Mouse (Mus musculus): Measurements from ENCODE around the gene Atf3. TPM values are rescaled to one million over a fixed set of nuclear protein-coding genes. Genes with fewer than 3 reads are reported as not detected.
"Not testable (repeated sequence)": the region's sequence is repeated elsewhere in the genome, so short reads cannot be mapped to it uniquely, and the experiment has no call there.

Atf3 gene
- total RNA-seq, 2 experiments from 2014 or later, result 0.27 to 0.73 TPM

- no peak for DNase-seq (ENCODE audit: low spot score in 2 of 2)
Measured at GRCm38 (mm10) chr1:191164717-191165116, 53.1 kb downstream of the Atf3 start, which contains the start of gene Fam71a. TSS of gene Fam71a (minus strand) at chr1:191164817.

GRCm38 (mm10) chr1:191154314-191154713 lies 63.5 kb downstream of the Atf3 start:
- DNase-seq (ENCODE audit: low spot score in 2 of 2), result no peak

GRCm38 (mm10) chr1:191153052-191153451 lies 64.8 kb downstream of the Atf3 start:
- peak; percentile 44 to 55 for DNase-seq (ENCODE audit: low spot score in 2 of 2)

GRCm38 (mm10) chr1:191150924-191151605 lies 66.8 kb downstream of the Atf3 start:
- no peak for DNase-seq (ENCODE audit: low spot score in 2 of 2)

- not testable (repeated sequence) for DNase-seq (ENCODE audit: low spot score in 2 of 2)
Measured at GRCm38 (mm10) chr1:191149489-191149888, 68.3 kb downstream of the Atf3 start.

GRCm38 (mm10) chr1:191140983-191141382 lies 76.9 kb downstream of the Atf3 start:
- no peak for DNase-seq (ENCODE audit: low spot score in 2 of 2)

- DNase-seq (ENCODE audit: low spot score in 2 of 2), result no peak
Measured at GRCm38 (mm10) chr1:191138874-191139495, 78.9 kb downstream of the Atf3 start.

GRCm38 (mm10) chr1:191138436-191138835 lies 79.4 kb downstream of the Atf3 start:
- no peak for DNase-seq (ENCODE audit: low spot score in 2 of 2)

- DNase-seq (ENCODE audit: low spot score in 2 of 2), result no peak
Measured at GRCm38 (mm10) chr1:191135406-191135805, 82.4 kb downstream of the Atf3 start.

GRCm38 (mm10) chr1:191132934-191133333 lies 84.9 kb downstream of the Atf3 start:
- DNase-seq (ENCODE audit: low spot score in 2 of 2), result no peak

- DNase-seq (ENCODE audit: low spot score in 2 of 2), result no peak
Measured at GRCm38 (mm10) chr1:191132240-191132639, 85.6 kb downstream of the Atf3 start.

- DNase-seq (ENCODE audit: low spot score in 2 of 2), result no peak
Measured at GRCm38 (mm10) chr1:191131692-191132091, 86.1 kb downstream of the Atf3 start.

- peak; percentile 52 to 65 for DNase-seq (ENCODE audit: low spot score in 2 of 2)
Measured at GRCm38 (mm10) chr1:191125811-191126638, 91.8 kb downstream of the Atf3 start.

- no peak for DNase-seq (ENCODE audit: low spot score in 2 of 2)
Measured at GRCm38 (mm10) chr1:191124288-191124687, 93.6 kb downstream of the Atf3 start.

- no peak for DNase-seq (ENCODE audit: low spot score in 2 of 2)
Measured at GRCm38 (mm10) chr1:191123696-191124095, 94.1 kb downstream of the Atf3 start.

- no peak for DNase-seq (ENCODE audit: low spot score in 2 of 2)
Measured at GRCm38 (mm10) chr1:191122744-191123143, 95.1 kb downstream of the Atf3 start.

Other genes starting within 250 kb of the Atf3 start
- gene Vash2, start 238.7 kb downstream of the Atf3 start, total RNA-seq (2021), result 10 to 100 TPM; 14.9 to 15.2 TPM
- 10 to 100 TPM; 20.1 to 26.2 TPM for gene Flvcr1, start 191.9 kb downstream of the Atf3 start, total RNA-seq (2021)
- gene Spata45, start 181.4 kb downstream of the Atf3 start, total RNA-seq (2021), result not detected
- 10 to 100 TPM; 27.5 to 35.0 TPM for gene Tatdn3, start 155.1 kb downstream of the Atf3 start, total RNA-seq (2021)
- 1 to 10 TPM; 1.6 to 2.2 TPM for gene Nsl1, start 155.0 kb downstream of the Atf3 start, total RNA-seq (2021)
- gene Batf3, start 120.2 kb downstream of the Atf3 start, total RNA-seq (2021), result 1 to 10 TPM in 1 of 2 experiments, under 1 TPM in 1; 0.74 to 1.4 TPM
- gene Fam71a, start 53.2 kb downstream of the Atf3 start, total RNA-seq (2021), result not detected
- 10 to 100 TPM; 74.6 to 89.2 TPM for gene Nenf, start 100.2 kb upstream of the Atf3 start, total RNA-seq (2021)
- 10 to 100 TPM; 12.1 to 12.8 TPM for gene Tmem206, start 107.9 kb upstream of the Atf3 start, total RNA-seq (2021)
- 10 to 100 TPM; 56.0 to 59.1 TPM for gene Ppp2r5a, start 185.2 kb upstream of the Atf3 start, total RNA-seq (2021)

All from layer of hippocampus, postnatal 10 days (tissue).